Mouse (Mus musculus): ENCODE data around the gene Sap30l. TPM values are rescaled to one million over a fixed set of nuclear protein-coding genes. Genes with fewer than 3 reads are reported as not detected.

Sap30l gene
- polyA plus RNA-seq, 1 experiment from 2014 or later = 11.8 TPM

- ATAC-seq (ENCODE audit: low FRiP score) (no peak), DNase-seq (ENCODE audit: low spot score) (no peak)
- H3K36me3 ChIP-seq (ENCODE audit: control insufficient read depth, insufficient read depth, low read length) = no peaks in the 10 kb centered on the region
- H3K4me3 ChIP-seq (ENCODE audit: low read depth, low read length) = no peak overlapping the region
- H3K9me3 ChIP-seq (ENCODE audit: control insufficient read depth, low read length) = no peaks in the 10 kb centered on the region
- no peak overlapping the region for H3K9ac ChIP-seq (ENCODE audit: low read depth, low read length)
- WGBS = 88% methylated on average over 5 of the region's 5 CpGs
- no peaks in the 10 kb centered on the region for H3K27me3 ChIP-seq (ENCODE audit: control insufficient read depth, insufficient read depth, low read length)
- no peak overlapping the region for H3K27ac ChIP-seq (ENCODE audit: low read depth, low read length)
- H3K4me1 ChIP-seq (replicated peaks; ENCODE audit: control insufficient read depth, insufficient read depth, low read length) = peaks cover 10% of the 10 kb centered on the region; the same call in 1 of the 2 replicates
- no peak overlapping the region for H3K4me2 ChIP-seq (replicated peaks; ENCODE audit: low read depth, low read length)
Observed at GRCm38 (mm10) chr11:57770776-57771175, 30.7 kb upstream of the Sap30l start.

- H3K9ac ChIP-seq (ENCODE audit: low read depth, low read length) = no peak overlapping the region
- H3K27me3 ChIP-seq (ENCODE audit: control insufficient read depth, insufficient read depth, low read length) = no peaks in the 10 kb centered on the region
- H3K4me2 ChIP-seq (replicated peaks; ENCODE audit: low read depth, low read length) = no peak overlapping the region
- H3K4me3 ChIP-seq (ENCODE audit: low read depth, low read length) = no peak overlapping the region
- peaks cover 7% of the 10 kb centered on the region; the same call in 1 of the 2 replicates for H3K4me1 ChIP-seq (replicated peaks; ENCODE audit: control insufficient read depth, insufficient read depth, low read length)
- DNase-seq (ENCODE audit: low spot score) = no peak
- H3K9me3 ChIP-seq (ENCODE audit: control insufficient read depth, low read length) = no peaks in the 10 kb centered on the region
- WGBS = 84% methylated on average over 8 of the region's 8 CpGs
- no peak overlapping the region for H3K27ac ChIP-seq (ENCODE audit: low read depth, low read length)
- ATAC-seq (ENCODE audit: low FRiP score) = no peak
- H3K36me3 ChIP-seq (ENCODE audit: control insufficient read depth, insufficient read depth, low read length) = no peaks in the 10 kb centered on the region
Observed at GRCm38 (mm10) chr11:57771676-57772075, 29.8 kb upstream of the Sap30l start.

- no peak overlapping the region for H3K4me3 ChIP-seq (ENCODE audit: low read depth, low read length)
- peak overlapping the region; percentile 22; the same call in 1 of the 2 replicates for H3K4me2 ChIP-seq (replicated peaks; ENCODE audit: low read depth, low read length)
- H3K27ac ChIP-seq (ENCODE audit: low read depth, low read length) = peak overlapping the region; percentile 70
- H3K36me3 ChIP-seq (ENCODE audit: control insufficient read depth, insufficient read depth, low read length) = no peaks in the 10 kb centered on the region
- H3K9ac ChIP-seq (ENCODE audit: low read depth, low read length) = 0 out of 2 replicates have a peak overlapping the region, but pooled peaks have one; percentile 8
- H3K27me3 ChIP-seq (ENCODE audit: control insufficient read depth, insufficient read depth, low read length) = no peaks in the 10 kb centered on the region
- H3K4me1 ChIP-seq (replicated peaks; ENCODE audit: control insufficient read depth, insufficient read depth, low read length) = peaks cover 9% of the 10 kb centered on the region
- no peaks in the 10 kb centered on the region for H3K9me3 ChIP-seq (ENCODE audit: control insufficient read depth, low read length)
- DNase-seq (ENCODE audit: low spot score) (peak; percentile 54), ATAC-seq (ENCODE audit: low FRiP score) (peak; percentile 41)
- WGBS = 10% methylated on average over 13 of the region's 13 CpGs
Observed at GRCm38 (mm10) chr11:57773479-57773878, 28.0 kb upstream of the Sap30l start.

GRCm38 (mm10) chr11:57773936-57774335 is 27.5 kb upstream of the Sap30l start:
- no peaks in the 10 kb centered on the region for H3K27me3 ChIP-seq (ENCODE audit: control insufficient read depth, insufficient read depth, low read length)
- peaks cover 9% of the 10 kb centered on the region for H3K4me1 ChIP-seq (replicated peaks; ENCODE audit: control insufficient read depth, insufficient read depth, low read length)
- peak; percentile 62 for DNase-seq (ENCODE audit: low spot score)
- no peak overlapping the region for H3K9ac ChIP-seq (ENCODE audit: low read depth, low read length)
- 6% methylated on average over 4 of the region's 4 CpGs for WGBS
- no peak overlapping the region for H3K4me3 ChIP-seq (ENCODE audit: low read depth, low read length)
- no peaks in the 10 kb centered on the region for H3K36me3 ChIP-seq (ENCODE audit: control insufficient read depth, insufficient read depth, low read length)
- no peak overlapping the region; the same call in 1 of the 2 replicates for H3K4me2 ChIP-seq (replicated peaks; ENCODE audit: low read depth, low read length)
- no peaks in the 10 kb centered on the region for H3K9me3 ChIP-seq (ENCODE audit: control insufficient read depth, low read length)
- H3K27ac ChIP-seq (ENCODE audit: low read depth, low read length) = peak overlapping the region; percentile 70
- peak; percentile 86 for ATAC-seq (ENCODE audit: low FRiP score)

GRCm38 (mm10) chr11:57775868-57776267 is 25.6 kb upstream of the Sap30l start:
- ATAC-seq (ENCODE audit: low FRiP score) (no peak), DNase-seq (ENCODE audit: low spot score) (no peak)
- no peak overlapping the region for H3K4me3 ChIP-seq (ENCODE audit: low read depth, low read length)
- H3K9me3 ChIP-seq (ENCODE audit: control insufficient read depth, low read length) = no peaks in the 10 kb centered on the region
- no peak overlapping the region for H3K27ac ChIP-seq (ENCODE audit: low read depth, low read length)
- 72% methylated on average over 6 of the region's 6 CpGs for WGBS
- H3K4me1 ChIP-seq (replicated peaks; ENCODE audit: control insufficient read depth, insufficient read depth, low read length) = peaks cover 9% of the 10 kb centered on the region
- no peaks in the 10 kb centered on the region for H3K27me3 ChIP-seq (ENCODE audit: control insufficient read depth, insufficient read depth, low read length)
- H3K4me2 ChIP-seq (replicated peaks; ENCODE audit: low read depth, low read length) = no peak overlapping the region
- no peak overlapping the region for H3K9ac ChIP-seq (ENCODE audit: low read depth, low read length)
- H3K36me3 ChIP-seq (ENCODE audit: control insufficient read depth, insufficient read depth, low read length) = no peaks in the 10 kb centered on the region

- Histone ChIP-seq H3K4me1 (replicated peaks; ENCODE audit: control insufficient read depth, insufficient read depth, low read length) (peaks cover 9% of the 10 kb centered on the region), H3K27me3 (ENCODE audit: control insufficient read depth, insufficient read depth, low read length) (no peaks in the 10 kb centered on the region), H3K9me3 (ENCODE audit: control insufficient read depth, low read length) (no peaks in the 10 kb centered on the region), H3K27ac (ENCODE audit: low read depth, low read length) (no peak overlapping the region), H3K36me3 (ENCODE audit: control insufficient read depth, insufficient read depth, low read length) (no peaks in the 10 kb centered on the region), H3K4me2 (replicated peaks; ENCODE audit: low read depth, low read length) (no peak overlapping the region), H3K9ac (ENCODE audit: low read depth, low read length) (no peak overlapping the region), H3K4me3 (ENCODE audit: low read depth, low read length) (no peak overlapping the region)
- WGBS = 98% methylated on average over 3 of the region's 3 CpGs
- ATAC-seq (ENCODE audit: low FRiP score) (no peak), DNase-seq (ENCODE audit: low spot score) (no peak)
Observed at GRCm38 (mm10) chr11:57776546-57776945, 24.9 kb upstream of the Sap30l start.

- 21% methylated on average over 5 of the region's 5 CpGs for WGBS
Observed at GRCm38 (mm10) chr11:57778349-57778748, 23.1 kb upstream of the Sap30l start.

GRCm38 (mm10) chr11:57779824-57780223 is 21.6 kb upstream of the Sap30l start:
- Histone ChIP-seq H3K9ac (ENCODE audit: low read depth, low read length) (no peak overlapping the region), H3K27ac (ENCODE audit: low read depth, low read length) (no peak overlapping the region), H3K4me3 (ENCODE audit: low read depth, low read length) (no peak overlapping the region), H3K9me3 (ENCODE audit: control insufficient read depth, low read length) (no peaks in the 10 kb centered on the region), H3K4me1 (replicated peaks; ENCODE audit: control insufficient read depth, insufficient read depth, low read length) (peaks cover 2% of the 10 kb centered on the region), H3K36me3 (ENCODE audit: control insufficient read depth, insufficient read depth, low read length) (no peaks in the 10 kb centered on the region), H3K27me3 (ENCODE audit: control insufficient read depth, insufficient read depth, low read length) (no peaks in the 10 kb centered on the region), H3K4me2 (replicated peaks; ENCODE audit: low read depth, low read length) (no peak overlapping the region)
- WGBS = 87% methylated on average over 14 of the region's 14 CpGs
- ATAC-seq (ENCODE audit: low FRiP score) (no peak), DNase-seq (ENCODE audit: low spot score) (no peak)

More at GRCm38 (mm10) chr11:57778349-57778748, 23.1 kb upstream of the Sap30l start:
- H3K4me1 ChIP-seq (replicated peaks; ENCODE audit: control insufficient read depth, insufficient read depth, low read length) = peaks cover 4% of the 10 kb centered on the region
- ATAC-seq (ENCODE audit: low FRiP score) = peak; percentile 10; the same call in 1 of the 2 replicates
- DNase-seq (ENCODE audit: low spot score) = peak; percentile 85
- no peak overlapping the region for H3K27ac ChIP-seq (ENCODE audit: low read depth, low read length)
- H3K9me3 ChIP-seq (ENCODE audit: control insufficient read depth, low read length) = no peaks in the 10 kb centered on the region
- H3K36me3 ChIP-seq (ENCODE audit: control insufficient read depth, insufficient read depth, low read length) = no peaks in the 10 kb centered on the region
- H3K27me3 ChIP-seq (ENCODE audit: control insufficient read depth, insufficient read depth, low read length) = no peaks in the 10 kb centered on the region
- H3K9ac ChIP-seq (ENCODE audit: low read depth, low read length) = no peak overlapping the region
- no peak overlapping the region for H3K4me3 ChIP-seq (ENCODE audit: low read depth, low read length)
- no peak overlapping the region for H3K4me2 ChIP-seq (replicated peaks; ENCODE audit: low read depth, low read length)

GRCm38 (mm10) chr11:57786616-57787418 is 14.6 kb upstream of the Sap30l start:
- H3K27ac ChIP-seq (ENCODE audit: low read depth, low read length) = no peak overlapping the region
- H3K4me3 ChIP-seq (ENCODE audit: low read depth, low read length) = no peak overlapping the region
- H3K4me2 ChIP-seq (replicated peaks; ENCODE audit: low read depth, low read length) = no peak overlapping the region
- peak overlapping the region; percentile 43 for H3K9ac ChIP-seq (ENCODE audit: low read depth, low read length)
- 25% methylated on average over 18 of the region's 18 CpGs for WGBS
- peak; percentile 54; the same call in 1 of the 2 replicates for ATAC-seq (ENCODE audit: low FRiP score)
- H3K27me3 ChIP-seq (ENCODE audit: control insufficient read depth, insufficient read depth, low read length) = no peaks in the 10 kb centered on the region
- peak; percentile 55 for DNase-seq (ENCODE audit: low spot score)
- peaks cover 8% of the 10 kb centered on the region for H3K4me1 ChIP-seq (replicated peaks; ENCODE audit: control insufficient read depth, insufficient read depth, low read length)
- H3K36me3 ChIP-seq (ENCODE audit: control insufficient read depth, insufficient read depth, low read length) = no peaks in the 10 kb centered on the region
- H3K9me3 ChIP-seq (ENCODE audit: control insufficient read depth, low read length) = no peaks in the 10 kb centered on the region
